Mouse (Mus musculus) thymus, postnatal 25 days (tissue): ENCODE data around the gene Slc16a13.
A peak's percentile ranks its signal among the peaks of the same experiment; 100 is the strongest.

Experiments used
- DNase-seq: peaks from one replicate; pipeline ENCODE4 v3.0.0; 2022

Slc16a13 gene

DNA sequence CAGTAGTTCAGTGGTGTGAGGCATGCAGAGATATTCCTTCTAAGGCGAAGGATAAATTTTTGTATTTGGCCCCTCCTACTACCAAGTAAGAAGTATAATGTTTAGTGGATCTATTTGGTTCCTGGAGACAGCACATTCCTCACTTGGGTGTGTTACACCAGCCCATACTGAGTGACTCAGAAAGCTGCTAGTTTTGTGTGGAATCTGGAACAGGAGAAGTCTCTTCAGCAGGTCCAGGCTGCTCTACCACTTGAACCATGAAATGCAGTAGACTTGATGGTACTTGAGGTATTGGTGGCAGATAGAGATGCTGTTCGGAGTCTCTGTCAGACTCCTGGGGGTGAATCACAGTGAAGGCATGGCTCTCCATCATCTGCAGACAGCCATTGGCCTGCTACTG is 10.2 kb downstream of the Slc16a13 start:
- no peak for DNase-seq

DNA sequence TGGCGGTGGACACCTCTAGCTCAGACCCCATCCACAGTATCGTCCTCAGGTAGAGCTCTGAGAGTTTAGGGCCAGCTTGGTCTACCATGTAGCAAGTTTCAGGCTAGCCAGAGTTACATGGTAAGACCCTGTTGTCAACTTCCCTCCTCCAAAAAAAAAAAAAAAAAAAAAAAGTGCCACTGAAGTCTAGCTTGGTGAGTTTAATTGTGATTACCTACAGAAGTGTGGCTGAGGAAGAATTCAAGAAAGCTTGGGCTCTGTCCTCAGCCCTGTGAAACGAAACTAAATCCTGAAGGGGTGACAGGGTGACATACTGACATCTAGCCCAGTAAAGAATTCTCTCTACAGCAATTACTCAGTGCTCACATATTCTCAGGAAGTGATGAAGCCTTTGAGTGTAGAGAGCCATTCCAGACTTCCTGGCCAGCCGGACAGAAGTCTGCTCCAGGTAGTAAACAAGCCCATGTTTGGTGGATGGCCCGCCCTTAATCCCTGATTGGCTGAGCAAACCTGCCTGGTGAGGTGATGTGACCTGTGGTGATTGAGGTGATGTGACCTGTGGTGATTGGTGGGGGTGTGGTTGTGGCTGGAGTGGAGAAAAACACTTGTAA is 12.0 kb downstream of the Slc16a13 start:
- DNase-seq = no peak

DNA sequence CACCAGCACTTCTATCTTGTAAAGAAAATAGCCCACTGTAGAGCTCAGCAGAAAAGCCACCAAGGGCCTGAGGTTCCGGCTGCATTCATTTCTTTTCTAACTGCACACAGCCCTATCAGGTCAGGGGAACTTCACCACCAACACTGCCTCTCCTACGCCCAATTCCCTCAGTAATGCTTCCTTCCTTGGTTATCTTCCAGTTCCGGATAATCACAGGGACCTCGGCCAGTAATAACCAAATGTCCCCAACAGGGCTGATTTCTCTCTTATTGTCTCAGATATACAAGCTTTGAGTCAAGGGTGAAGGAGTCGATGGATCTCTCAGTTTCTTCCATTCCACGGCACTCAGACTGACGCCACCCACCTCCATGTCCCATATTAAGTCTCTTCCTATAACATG is 13.6 kb downstream of the Slc16a13 start:
- no peak for DNase-seq

DNA sequence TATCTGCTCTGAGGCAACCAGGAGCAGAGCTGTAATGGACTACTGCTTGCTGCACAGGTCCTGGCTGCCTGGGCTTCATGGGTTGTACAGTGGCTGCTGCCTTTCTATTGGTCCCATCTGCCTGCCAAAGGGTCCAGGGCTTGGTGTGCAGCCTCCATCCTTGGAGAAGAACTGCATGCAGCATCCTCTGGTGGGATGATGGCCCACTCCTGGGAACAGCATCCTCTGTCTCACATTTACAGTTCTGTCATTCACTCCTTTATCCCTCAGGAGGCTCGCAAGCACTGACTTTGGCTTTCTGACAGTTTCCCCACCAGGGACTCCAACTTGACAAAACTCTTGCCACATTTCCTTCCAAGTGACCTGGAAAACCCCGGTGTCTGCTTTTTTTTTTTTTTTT is 14.1 kb downstream of the Slc16a13 start:
- DNase-seq = no peak

DNA sequence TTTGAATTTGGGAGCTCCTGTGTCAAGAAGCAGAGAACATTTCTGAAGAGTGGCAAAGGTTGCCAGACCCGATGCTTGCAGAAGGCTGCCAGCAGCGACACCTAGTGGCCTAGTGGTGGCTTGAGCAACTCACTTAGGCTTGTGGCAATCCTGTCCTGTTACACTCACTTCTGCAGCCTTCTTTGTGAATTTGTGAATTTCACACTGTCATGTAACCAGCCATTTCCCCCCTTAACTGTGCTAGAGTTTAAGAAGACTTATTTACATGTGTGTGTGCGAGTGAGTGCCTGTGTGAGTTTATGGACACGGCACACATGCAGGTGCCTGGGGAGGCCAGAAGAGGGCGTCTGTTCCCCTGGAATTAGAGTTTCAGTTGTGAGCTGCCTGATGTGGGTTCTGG is 19.2 kb downstream of the Slc16a13 start:
- DNase-seq = peak; percentile 80

DNA sequence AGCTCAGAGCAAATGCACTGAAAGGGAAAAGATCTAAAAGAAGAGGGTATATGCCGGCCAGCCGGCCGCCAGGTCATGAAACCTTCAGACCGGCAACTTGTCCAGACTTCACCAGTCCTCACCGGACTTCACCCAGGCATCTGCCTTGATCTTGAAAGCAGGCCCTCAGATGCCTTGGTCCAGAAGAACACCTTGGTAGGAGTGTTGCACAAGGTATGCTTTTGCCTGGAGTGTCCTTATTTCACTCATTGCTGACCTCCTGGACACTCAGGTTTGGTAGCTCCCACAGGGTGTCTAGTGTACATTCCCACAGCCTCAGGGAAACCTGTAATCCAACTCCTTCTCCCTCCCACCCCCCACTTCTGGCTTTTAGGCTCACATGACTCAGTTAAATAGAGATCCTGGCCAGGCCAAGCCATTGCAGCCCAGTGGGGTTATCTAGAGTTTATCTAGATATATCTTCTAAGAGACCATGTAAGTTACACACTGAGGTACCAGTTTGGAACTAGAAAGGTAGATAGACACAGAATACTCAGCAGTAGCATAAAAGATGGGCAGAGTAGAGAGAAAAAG is 20.7 kb downstream of the Slc16a13 start:
- no peak for DNase-seq

DNA sequence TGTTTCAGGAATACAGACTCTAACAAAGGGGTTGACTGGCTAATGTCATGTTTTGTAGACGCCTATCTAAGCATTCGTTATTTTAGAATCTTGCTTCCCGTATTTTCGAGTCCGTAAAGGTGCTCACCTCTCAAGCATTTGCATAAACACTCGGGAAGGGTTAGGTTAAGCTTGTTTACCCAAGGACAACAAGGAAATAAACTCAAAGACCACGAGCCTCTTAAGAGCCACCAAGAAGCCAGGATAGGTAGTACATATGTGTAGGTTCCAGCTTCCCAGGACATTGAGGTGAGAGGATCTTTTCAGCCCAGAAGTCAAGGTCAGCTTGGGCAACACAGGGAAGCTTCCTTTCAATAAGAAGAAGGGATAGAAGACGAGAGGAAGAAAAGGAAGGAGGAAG is 21.8 kb downstream of the Slc16a13 start:
- no peak for DNase-seq

DNA sequence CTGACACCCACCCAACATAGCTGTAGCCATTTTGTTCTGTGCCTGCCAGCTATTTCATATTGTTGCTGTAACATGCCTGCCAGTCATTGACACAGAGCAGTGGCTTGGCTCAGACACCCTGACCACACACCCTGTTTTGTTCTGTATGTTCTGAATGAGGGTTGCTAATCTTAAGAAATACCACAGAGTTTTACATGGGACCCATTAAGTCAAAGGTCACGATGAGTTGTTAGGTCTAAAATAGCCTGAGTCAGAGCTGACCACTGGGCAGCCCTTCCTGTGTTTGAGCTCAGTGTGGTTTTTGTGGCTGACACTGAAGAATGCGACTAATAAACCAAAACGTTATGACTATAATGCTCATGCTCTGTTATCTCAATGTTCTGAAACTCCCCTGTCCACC is 22.5 kb downstream of the Slc16a13 start:
- no peak for DNase-seq

DNA sequence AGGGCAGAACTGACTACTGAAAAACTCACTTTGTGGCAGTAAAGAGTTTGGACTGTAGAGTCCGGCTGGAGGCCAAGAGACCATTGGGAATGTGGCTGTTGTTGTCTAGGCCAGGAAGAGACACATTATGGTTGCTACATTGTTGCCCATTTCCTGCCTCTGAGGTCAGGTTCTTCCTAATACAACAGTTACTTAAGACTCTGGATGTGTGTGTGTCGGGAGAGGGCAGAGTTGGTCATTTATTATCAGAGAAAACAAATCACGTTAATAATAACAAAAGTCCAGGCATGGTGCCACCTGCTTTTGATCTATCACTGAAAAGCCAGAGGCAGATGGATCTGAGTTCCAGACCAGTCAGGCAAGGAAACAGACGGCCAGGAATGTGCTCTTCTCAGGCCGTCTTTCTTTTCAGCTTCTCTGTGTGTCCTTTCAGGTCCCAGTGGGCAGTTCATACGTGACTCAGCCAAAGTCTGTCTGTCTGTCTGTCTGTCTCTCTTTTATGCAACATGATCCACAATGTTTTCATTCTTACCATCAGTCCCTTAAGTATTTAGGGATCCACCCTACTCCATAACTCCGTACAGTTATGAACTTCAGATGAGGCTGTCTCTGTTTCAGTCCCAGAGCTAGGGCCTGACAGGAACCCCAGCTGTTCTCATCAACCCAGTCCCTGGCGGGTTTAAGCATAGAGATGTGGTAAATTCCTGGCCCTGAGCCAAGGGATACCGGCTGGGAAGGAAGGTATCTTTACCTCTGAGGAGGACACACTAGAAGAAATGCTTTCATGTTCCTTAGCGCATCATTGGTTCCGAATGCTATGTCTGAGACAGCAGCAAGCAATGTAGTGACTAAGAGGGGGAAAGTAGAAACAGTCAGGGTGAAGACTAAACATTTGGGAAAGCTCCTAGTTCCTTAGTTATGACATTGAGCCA is 27.2 kb downstream of the Slc16a13 start:
- no peak for DNase-seq

DNA sequence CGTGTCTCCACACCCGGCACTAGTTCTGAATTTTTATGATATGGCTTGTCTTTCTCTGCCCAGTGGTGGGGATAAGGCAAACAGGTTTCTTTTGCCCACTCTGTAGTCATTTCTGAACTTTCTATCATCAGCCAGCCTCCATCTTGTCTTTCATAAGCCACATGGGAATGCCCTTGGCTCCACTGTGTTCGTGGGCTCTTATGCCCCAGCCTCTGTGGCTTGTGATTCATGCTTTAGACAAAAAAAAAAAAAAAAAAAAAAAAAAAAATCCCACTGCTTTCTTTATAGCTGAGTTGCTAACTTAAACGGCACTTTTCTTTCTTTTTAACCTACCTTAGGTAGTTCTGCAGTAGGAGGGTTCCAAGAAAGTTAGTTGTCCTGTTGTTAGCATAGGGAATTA is 28.7 kb downstream of the Slc16a13 start:
- DNase-seq = no peak

DNA sequence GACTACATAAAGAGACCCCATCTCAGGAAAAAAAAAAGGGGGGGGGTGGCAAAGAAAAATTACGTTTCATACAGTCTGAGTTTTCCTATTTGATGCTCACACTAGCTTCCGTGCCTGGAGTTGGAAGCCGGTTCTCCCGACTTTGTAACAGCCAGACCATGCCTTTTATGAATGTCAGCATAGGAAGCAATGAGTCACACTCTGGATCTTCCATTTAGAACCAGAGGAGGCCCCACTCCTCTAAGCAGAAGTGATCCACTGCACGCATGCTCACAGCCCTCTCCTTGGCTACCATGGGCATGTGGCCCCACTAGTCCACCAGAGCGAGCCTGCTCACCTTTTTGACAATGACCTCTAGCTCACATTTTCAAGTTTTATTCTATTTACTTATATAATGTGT is 29.7 kb downstream of the Slc16a13 start:
- DNase-seq = no peak

GRCm38 (mm10) chr11:70189319-70190134 is 31.3 kb downstream of the Slc16a13 start:
- DNase-seq = no peak

DNA sequence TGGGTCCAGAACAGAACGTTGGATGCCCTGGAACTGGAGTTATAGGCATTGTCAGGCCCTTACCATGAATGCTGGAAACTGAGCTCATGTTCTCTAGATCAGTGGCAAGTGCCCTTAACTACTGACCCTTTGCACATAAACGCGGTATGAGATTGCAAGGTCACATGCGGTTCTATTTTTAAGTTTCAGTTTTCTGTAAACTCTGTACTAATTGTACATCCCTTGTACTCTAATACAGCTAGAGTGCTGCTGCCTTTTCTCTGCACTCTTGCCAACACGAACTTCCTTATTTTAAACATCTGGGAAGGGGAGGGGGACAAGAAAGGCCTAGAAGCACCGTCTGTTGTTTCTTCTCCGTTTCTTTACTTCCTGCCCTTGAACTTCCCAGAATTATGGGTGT is 35.7 kb downstream of the Slc16a13 start:
- no peak for DNase-seq

GRCm38 (mm10) chr11:70180496-70180895 is 40.4 kb downstream of the Slc16a13 start:
- DNase-seq = no peak

GRCm38 (mm10) chr11:70179401-70179800 is 41.5 kb downstream of the Slc16a13 start:
- DNase-seq = no peak

- no peak for DNase-seq
These were observed 42.1 kb downstream of the Slc16a13 start for GRCm38 (mm10) chr11:70178756-70179155.

GRCm38 (mm10) chr11:70178311-70178710 is 42.6 kb downstream of the Slc16a13 start:
- DNase-seq = no peak

DNA sequence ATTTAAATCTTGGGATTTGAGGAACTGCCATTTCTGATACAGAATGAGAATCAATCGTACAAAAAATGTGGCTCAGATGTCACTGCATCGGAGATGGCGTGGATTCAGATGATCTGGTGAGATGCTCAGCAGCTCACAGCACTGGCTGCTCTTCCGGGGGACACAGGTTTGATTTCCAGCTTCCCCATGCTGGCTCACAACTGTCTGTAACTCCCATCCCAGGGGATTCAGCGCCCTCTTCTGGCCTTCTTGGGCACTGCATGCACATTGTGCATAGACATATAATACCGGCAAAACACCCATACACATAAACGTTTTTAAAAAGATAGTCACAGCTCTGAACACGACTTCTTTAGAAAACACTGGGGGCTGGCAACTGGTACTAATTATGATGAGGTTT is 43.2 kb downstream of the Slc16a13 start:
- peak; percentile 23 for DNase-seq

GRCm38 (mm10) chr11:70174491-70174890 is 46.4 kb downstream of the Slc16a13 start:
- DNase-seq = no peak

DNA sequence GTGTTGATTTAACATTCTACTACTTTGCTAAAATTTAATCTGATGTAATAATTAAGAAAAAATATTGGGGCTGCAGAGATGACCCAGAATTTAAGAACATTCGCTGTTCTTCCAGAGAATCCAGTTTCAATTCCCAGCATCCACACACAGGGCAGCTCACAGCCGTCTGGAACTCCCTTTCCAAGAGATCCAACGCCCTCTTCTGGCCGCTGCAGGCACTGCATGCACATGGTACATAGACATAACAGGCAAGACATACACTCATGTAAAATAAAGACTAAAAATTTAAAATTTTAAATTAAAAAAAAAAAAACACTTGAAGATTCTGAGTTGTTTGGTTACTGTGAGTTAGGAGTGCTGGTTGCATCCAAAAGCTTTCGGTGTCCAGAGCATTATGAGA is 48.6 kb downstream of the Slc16a13 start:
- DNase-seq = no peak

DNA sequence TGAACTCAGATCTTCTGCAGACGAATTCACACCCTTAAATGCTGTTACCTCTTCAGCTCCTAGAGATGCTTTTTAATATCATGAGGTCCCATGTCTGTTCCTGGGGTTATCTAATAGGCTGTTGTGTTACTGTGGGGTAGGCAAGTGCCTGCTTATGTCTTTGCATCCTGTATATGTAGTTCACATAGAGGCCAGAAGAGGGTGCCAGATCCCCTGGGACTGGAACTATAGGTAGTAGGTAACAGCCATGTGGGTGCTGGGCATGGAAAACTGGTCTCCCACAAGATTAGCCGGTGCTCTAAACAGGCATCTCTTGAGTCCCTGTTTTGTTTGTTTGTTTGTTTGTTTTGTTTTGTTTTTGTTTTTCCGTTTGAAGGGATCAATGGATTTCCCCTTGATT is 49.0 kb downstream of the Slc16a13 start:
- DNase-seq = peak; percentile 53

- no peak for DNase-seq
These were observed 49.7 kb downstream of the Slc16a13 start for GRCm38 (mm10) chr11:70171181-70171580.

DNA sequence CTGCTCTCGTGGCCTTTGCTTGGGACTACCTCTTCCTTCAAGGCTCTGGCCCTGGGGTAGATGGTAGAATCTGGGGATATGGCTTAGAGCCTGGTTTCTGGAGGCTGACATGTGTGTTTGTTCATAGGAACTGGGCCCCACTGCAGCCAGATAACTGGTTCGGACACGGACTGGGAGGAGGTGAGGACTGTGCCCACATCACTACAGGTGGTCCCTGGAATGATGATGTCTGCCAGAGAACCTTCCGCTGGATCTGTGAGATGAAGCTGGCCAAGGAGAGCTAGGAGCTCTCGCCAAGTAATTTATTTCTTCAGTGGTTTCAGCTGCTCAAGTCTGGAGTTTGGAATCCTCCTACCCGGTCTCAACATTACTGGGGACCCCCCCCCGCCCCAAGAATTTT is 50.6 kb downstream of the Slc16a13 start:
- DNase-seq = no peak
